Mouse (Mus musculus) c-Kit-negative CD71-positive TER-119-positive erythroid progenitor cells, embryonic 14.5 days (primary cell): Measurements from ENCODE around the gene Ckap4.

ENCODE experiments used
- DNase-seq: peaks from one replicate; pipeline ENCODE4 v3.0.0-alpha.2; 2013; ENCODE audit warnings: low read depth, low spot score

Ckap4 gene

DNA sequence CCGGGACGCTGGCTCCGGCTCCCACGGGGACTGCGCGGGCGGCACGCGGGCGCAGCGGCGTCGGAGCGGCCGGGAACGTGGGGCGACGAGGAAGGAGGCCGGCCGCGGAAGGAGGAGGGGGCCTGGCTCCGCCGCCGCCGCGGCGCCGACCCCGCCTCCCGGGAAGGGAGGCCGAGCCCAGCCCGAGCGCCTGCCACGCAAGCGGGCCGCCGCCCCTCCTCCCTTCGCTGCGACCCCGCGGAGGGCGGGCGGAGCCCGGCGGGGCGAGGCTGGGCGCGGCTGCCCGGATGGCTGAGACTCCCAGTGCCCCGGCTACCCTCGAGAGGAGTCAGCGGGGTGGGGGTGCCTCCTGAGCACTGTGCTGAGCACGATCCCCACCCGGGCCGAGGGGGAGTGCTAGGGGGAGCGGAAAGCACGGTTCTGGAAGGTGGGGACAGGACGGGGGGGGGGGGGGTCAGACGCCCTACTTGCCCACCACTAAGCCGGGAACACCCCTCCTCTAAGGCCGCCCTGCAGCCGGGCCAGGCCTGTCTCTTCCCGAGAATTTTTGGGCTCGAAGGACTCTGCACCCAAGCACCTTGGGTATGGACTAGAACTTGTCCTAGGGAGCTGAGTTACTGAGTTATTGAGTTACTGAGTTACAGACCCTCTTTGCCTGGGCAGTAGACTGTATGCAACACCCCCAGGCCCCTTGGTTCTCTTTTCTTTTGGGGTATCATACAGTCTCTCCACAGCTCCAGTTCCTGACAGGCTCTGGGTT, at the start of gene Ckap4:
Gene Ckap4, minus strand, starts transcription at position 151 of the 760 bp plus-strand sequence.
- no peak for DNase-seq

DNA sequence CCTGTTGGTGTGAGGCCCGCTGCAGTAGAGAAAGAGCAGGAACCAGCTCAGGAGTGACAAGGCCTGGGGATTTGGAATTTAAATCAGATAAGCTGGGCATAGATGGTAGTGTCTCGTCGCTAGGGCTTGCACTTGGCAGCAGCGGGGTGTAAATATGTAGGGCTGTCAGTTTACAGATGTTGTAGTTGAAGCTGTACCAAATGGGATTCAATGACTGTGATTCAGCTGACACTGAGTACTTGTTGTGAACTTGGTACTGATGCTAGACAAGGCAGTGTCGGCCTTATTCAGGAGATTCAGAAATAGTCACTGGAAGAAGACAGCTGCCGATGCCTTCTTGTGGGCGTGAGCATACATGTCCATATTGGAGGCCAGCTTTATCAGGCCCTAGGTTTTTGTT, 48.4 kb upstream of the Ckap4 start:
- DNase-seq: no peak

DNA sequence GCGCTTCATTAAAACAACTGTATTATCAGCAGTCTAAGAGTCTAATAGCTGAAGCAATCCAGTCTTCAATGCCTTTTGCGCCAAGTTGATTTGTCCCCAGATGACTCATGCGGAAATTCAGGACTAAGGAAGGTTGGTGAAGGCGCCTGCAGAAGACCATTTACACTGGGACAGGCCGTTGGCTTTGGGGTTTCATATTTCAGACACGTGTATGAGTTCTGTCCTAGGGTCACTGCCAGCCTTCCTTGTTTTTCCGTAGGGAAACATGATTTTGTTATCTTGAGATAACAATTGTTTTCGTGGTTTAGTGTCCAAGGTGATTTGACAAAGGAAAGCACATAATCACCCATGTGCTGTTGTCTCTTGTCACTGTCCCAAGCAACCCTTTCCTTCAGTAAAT, 47.3 kb upstream of the Ckap4 start:
- no peak for DNase-seq

DNA sequence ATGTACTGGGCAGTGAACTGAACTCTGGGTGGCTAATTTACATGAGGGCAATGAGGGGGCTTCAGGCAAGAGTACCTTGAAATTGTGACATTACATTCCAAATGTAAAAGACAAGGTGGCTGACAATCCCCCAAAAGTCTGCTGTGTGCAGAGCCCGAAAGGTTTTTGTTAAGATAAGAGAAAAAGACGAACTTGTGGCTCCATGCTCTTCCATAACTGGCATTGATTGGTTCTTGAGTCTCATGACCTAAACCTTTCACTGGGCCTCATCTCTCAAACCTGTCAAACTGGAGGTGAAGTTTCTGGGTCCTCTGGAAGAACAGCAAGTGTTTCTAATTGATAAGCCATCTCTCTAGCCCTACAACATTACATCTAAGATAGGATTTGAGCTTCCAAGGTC, 45.7 kb upstream of the Ckap4 start:
- DNase-seq: no peak

DNA sequence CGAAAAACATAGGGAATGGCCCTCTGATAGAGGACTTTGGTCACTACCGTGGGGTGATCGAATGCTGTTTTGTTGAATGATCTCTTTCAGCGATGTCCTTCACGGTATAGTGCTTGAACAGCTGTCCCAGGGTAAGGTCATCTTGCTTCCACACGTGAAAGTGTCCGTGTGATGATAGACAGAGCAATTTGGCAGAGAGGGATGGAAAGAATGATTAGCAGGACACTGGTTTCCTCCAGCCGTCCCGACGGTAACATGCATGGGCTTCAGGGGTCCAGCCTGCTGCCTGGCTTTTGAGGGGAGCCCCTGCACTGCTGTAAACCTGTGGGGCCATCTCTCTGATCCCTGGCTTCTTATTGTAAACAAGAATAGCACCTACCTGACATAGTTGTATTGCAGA, 44.9 kb upstream of the Ckap4 start:
- DNase-seq: no peak

DNA sequence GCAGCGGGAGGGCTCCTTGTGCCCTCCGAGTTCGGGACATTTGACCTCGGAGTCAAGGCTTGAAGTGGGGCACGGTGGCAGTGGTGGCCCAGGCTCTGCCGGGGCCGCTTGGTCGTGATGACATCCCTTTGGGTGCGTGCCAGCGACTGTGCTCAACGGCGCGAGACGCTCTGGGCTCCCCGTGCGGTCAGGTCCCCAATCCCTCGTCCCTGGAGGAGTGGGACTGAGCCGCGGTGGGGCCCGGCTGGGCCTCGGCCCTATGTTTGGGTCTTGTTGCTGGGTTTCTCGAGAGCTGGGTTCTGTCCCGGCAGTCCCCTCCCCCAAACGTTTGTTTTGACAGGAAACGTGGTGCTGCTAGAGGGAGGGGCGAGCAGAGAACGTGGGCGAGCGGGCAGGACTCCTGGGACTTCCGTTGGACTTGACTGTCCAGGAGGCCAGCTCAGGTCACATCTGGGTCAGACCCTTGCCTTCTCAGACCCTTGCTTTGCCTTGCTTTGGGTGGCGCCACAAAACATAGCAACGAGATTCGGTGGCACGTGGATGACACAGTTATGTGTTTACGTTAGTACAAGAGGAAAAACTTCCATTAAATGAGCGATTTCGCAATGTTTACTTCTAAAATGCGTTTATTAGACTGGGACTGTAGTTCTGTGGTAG, 43.3 kb upstream of the Ckap4 start:
- peak; percentile 36 for DNase-seq

DNA sequence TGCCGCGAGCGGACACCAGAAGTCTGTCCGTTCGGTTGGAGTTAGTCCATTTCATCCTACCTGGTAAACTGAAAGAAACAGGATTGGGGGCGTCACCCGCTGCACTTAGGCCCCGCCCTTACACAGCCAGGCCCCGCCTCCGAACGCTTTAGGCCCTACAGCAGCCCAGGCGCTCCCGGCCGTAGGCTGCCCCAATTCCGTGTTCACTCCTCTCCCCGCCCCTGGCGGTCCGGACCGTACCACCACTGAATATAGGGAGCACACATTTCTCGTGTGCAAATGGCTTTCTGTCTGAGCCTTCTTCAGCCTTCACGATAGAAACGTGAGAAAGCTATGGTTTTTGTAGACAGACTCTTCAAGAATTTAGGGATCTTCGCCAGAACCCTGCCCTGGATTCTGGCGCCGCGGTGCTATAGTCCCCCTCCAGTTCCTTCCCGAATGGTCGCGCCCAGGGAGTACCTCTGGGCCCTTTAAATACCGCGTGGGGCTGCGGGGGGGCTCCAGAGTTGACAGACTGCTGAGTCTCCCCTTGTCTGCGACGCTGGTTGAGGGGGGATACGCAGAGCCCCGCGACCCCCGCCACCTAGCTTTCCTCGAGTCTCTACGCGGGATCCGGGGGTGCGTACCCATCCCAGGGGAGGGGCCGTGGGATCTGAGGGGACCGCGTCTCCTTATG, 42.7 kb upstream of the Ckap4 start, which contains the start of gene Tcp11l2:
Gene Tcp11l2, plus strand, starts transcription at position 232 of the 676 bp plus-strand sequence.
- peak; percentile 94 for DNase-seq

DNA sequence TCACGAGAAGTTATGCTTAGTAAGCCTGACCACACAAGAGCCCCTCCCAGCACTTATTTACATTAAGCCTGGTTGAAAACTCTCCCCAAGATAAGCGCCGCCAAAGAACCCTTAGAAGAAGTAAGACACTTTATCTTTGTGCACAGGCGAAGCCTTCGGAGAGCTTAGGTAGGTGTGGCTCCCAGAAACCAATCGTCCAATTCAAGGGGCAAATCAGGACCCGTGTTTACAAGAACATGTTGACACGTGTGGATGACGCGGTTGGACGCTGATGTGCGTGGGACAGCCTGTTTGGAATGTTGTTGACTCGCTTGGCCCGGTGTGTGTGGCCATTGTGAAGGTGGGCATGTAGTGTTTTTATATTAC, 42.1 kb upstream of the Ckap4 start:
- peak; percentile 94 for DNase-seq

DNA sequence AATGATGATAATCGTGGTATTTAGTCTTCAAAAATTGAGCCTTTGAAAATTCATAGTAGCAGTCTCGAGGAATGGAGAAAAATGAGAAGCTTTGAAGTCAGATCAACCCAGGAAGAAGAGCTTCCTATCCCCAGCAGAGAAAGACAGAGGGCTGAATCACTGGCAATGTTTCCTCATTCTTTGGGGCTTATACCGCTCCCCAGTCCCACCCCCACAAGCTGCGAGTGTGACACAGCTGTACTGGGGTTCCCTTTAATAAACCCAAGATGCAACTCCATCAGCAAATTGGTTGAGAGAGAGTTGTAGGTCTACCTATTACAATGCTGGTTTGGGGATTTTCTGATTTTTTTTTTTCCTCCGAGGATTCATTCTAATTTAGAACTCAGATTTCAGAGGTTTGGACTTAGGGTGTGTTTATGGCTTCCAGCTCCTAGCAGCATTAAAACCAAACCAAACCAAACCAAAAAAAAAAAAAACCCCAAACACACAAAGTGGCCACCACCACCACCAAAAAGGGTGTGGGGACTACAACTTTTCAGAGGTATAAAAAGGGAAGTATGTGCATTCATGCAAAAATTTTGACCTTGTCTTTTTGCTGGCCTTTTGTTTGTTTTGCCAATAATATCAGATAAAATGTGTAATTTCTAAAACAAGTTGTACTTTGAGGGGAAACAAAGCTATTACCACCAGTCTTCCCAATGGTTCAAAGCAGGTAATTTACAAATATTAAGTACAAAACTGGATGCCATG, 40.0 kb upstream of the Ckap4 start:
- no peak for DNase-seq

DNA sequence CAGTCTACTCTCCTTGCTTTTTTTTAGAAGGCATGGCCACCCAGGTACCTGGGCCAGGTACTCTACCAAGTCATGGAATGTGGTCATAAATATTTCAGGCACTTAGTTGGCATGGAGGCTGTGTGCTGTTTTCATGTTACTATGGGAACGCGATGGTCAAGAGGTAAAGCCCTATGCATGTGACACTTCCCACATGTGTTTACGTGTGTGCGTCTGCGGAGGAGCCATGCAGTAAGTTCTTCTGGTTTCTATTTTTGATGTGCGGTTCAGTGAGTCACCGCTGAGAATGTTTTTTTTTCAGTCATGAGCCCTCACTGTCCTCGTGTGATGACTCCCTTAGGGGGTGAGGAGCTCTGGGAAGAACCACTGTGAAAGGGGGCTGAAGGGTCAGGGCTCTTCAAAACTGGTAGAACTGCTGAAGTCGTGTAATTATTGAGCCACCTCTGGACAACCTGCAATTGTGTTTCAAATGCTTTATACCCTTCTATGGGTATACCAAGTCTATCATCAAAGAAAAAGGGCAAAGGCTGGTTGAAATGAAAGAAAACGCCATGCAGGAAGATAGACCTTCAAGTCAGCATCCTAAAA, 37.3 kb upstream of the Ckap4 start:
- no peak for DNase-seq

DNA sequence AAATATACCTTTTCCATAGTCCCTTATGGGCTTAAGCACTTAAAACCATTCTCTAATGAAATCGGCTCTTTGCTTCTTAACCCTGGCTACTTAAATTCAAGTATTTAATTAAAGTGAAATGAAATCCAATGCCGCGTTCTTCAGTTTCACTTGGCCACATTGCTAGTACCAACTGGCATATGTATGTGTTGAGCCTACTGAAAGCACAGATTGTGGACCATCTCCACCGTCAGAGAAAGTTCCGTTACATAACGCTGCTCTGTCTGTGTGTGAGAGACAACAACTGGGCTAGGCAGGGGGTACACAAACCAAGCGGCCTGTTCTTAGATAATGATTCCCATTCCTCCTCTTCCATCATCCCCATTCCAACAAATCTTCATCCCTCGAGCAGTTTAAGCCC, 30.6 kb upstream of the Ckap4 start:
- no peak for DNase-seq

DNA sequence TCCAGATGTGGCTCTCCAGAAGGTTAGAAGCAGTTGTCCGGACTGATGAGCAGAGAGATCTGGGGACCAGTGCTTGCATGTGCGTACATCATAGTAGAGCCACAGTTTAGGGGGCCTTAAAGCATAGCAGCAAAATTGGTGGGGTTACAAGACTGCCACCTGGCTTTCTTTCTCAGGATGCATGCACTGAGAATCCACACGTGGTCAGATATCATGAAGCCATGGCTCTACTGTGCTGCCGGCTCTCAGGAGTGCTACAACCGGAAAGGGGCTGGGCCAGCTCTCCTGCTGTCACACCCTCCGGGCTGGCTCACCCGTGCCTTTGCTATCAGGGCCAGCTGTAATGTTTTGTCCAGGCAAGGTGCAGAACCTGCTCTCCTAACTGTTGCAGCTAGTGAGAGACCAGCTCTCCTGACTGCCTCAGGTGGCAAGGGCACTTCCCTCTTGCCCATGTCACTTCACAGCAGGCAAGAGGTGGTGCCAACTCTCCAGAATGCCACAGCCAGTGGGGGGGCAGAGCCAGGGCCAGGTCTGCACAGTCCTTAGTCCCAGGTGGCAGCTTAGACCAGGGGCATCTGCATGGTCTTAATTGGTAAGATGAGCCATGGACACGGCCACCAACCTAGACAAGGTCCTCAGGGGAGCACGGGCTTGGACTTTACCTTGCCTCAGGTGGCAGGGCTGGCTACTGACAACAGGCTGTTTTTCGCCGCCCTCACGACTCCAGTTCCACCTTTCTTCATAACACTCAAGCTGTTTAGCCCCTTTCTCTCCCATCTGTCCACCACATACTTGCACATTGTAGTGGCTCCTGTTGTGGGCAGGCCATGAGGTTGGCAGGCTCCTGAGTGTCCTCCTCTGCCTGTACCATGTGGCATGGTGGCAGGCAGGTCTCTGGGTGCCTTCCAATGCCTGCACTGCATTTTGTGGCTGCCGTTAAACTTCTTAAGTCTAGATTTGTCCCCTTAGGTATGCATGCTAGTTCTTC, 29.0 kb upstream of the Ckap4 start:
- no peak for DNase-seq

DNA sequence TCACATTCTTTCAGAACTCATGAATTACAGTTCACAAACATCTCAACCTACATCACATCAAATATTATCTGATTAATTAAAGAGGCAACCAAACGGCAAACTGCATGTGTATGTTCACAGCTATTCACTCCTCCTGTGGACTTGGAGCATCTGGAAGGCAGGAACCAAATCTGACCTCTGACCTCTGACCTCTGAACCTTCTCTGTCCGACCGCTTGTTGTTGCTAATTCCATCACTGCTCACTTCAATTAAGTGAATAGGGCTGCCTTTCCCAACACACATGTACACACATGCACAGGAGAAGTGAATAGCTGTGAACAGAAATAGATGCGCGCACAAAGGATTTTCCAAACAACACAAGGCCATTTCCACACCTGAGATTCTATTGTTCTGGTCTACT, 28.3 kb upstream of the Ckap4 start:
- DNase-seq: no peak

DNA sequence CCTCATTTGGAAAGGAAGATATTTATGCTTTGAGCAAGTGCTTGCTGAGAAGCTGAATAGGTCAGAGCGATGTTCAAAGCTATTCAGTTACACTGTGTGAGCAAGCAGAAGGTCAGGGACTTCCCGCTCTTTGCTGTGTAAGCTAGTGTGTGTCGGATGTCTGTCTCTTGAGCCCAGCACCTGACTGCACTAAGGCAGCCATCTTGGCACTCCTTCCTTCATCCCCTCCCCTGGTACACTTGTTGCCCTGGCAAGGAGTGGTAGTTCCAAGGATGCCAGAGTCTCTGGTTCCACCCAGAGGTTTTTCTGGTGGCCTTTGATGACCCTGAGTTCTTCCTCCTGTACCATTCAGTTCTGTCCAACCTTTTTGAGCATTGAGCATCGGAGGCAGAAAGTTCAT, 26.1 kb upstream of the Ckap4 start:
- DNase-seq: no peak

DNA sequence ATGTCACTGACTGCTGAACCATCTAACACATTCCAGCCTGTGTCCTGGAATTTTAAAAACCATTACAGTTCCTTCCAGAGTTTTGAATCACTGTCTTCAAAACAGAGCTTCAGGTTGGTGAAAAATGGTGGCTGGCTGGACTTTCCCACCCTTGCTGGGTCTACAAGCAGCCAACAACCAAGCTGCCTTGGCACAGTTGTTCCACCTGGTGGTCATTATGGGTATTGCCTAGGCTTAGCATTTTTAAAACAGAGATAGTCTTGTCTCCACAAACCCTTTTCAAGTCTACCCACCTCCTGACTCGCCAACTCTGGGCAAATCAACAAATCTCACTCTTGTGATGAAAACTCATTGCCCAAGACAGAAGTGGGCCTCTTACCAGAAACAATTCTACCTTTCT, 24.6 kb upstream of the Ckap4 start:
- DNase-seq: peak; percentile 13

DNA sequence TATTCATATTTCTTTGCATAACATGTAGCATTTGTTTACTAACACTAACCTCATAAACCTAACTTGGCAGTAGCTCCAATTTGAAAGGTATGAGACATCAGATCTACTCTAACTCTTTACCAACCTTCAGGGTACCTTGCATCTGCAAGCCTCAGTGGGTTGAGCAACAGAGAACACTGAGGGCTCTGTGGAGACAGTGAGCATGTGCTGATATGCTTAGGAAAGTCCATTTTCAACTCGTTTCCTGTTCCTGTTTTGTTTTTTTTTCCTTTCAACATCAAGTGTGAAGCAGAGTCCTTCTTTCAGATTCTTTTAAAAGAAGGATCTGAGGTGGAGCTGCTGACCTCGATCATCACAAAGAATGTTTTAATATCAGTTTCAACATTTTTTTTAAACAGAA, 22.3 kb upstream of the Ckap4 start:
- DNase-seq: no peak

DNA sequence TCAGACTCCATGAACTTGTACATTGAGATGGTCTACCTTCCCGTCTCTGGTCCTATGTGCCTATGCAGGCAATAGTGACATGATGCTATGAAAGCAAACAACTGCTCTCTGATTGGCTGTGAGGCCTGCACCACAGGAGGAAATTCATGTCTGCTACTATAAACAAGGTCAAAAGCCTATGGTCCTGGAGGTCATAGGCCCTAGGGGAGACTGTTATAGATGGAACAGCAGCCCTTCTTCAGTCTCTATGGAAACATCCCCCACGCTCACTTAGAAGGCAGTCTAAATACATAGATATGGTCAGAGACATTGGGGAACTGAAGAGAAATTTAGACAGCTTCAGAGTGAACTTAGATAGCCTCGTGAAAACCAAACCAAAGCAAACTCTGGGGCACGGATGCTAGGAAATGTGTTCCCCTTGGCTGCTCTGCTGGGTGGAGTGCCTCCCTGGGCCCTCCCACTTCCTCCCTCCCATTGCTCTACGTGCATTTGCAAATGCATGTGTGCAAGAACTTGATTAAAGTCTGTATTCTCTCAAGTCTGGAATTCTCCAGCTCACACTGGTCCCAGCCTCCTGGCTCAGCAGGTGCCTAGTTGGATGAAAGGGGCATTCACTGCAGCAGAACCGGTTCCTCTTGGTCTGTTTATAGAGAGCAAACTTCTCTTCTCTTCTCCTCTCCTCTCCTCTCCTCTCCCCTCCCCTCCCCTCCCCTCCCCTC, 20.6 kb upstream of the Ckap4 start:
- no peak for DNase-seq

DNA sequence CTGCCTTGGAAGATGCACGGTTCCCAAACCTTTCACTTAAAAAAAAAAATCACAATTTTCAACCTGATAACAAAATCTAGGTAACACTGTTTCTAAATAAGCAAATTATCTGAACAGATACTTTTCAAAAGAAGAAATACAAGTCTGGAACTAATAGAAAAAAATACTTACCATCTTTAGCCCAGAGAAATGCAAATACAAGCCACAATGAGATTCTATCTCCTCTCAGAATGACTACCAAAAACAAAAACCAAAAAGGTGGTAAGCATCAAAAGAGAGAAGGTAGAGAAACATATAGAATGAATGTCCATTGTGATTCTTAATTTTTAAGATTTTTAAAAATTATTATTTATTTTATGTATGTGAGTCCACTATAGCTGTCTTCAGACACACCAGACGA, 18.6 kb upstream of the Ckap4 start:
- DNase-seq: no peak

DNA sequence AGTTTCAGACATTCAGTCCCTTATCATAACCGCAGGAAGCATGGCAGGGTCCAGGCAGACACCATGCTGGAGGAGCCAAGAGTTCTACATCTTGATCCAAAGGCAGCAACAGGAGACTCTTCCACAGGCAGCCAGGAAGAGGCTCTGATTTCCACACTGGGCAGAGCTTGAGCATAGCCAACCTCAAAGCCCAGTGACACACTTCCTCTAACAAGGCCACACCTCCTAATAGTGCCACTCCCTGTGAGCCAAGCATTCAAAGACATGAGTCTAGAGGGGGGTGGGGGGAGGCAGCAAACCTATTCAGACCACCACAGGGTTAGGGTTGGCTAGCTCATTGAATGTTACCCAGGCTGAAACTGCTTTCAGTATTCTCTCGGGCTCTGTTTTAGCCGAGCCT, 18.0 kb upstream of the Ckap4 start:
- no peak for DNase-seq

DNA sequence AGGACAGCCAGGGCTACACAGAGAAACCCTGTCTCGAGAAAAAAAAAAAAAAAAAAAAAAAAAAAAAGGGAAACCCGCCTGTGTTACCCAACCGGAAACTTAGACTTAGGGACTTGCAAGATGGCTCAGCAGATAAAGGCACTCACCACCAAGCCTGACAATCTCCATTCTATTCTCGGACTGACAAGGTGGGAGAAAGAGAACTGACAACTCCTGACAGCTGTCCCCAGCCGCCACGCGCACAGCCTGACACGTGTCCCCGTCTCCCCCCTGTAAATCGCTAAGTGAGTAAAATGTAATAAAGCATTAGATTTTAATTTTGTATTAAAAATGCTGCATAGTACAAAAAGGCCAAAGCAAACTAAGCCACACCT, 16.0 kb upstream of the Ckap4 start:
- DNase-seq: no peak
